Mouse (Mus musculus): ENCODE data around the gene Nup62.

The Nup62 gene

GRCm38 (mm10) chr7:44815721-44816469, at the start of gene Nup62, which contains the start of gene Il4i1:
Gene Nup62 (plus strand): TSS chr7:44816088.
Gene Il4i1 (plus strand): TSS chr7:44816387.
- DNase-seq (ENCODE audit: low spot score): peak; percentile 96

- DNase-seq (ENCODE audit: low spot score): no peak
These were observed 47.8 kb upstream of the Nup62 start for GRCm38 (mm10) chr7:44768129-44768528.

- no peak for DNase-seq (ENCODE audit: low spot score)
These were observed 45.8 kb upstream of the Nup62 start for GRCm38 (mm10) chr7:44770046-44770578.

GRCm38 (mm10) chr7:44772591-44773204, 43.2 kb upstream of the Nup62 start:
- DNase-seq (ENCODE audit: low spot score): no peak

- DNase-seq (ENCODE audit: low spot score): no peak
These were observed 38.9 kb upstream of the Nup62 start for GRCm38 (mm10) chr7:44776849-44777498.

- DNase-seq (ENCODE audit: low spot score): no peak
These were observed 35.8 kb upstream of the Nup62 start for GRCm38 (mm10) chr7:44780101-44780500.

- DNase-seq (ENCODE audit: low spot score): no peak
These were observed 26.4 kb upstream of the Nup62 start for GRCm38 (mm10) chr7:44789531-44789930.

GRCm38 (mm10) chr7:44790066-44790465, 25.8 kb upstream of the Nup62 start:
- DNase-seq (ENCODE audit: low spot score): no peak

- no peak for DNase-seq (ENCODE audit: low spot score)
These were observed 23.1 kb upstream of the Nup62 start for GRCm38 (mm10) chr7:44792781-44793180.

- no peak for DNase-seq (ENCODE audit: low spot score)
These were observed 7.0 kb upstream of the Nup62 start for GRCm38 (mm10) chr7:44808927-44809326.

- no peak for DNase-seq (ENCODE audit: low spot score)
These were observed 6.4 kb upstream of the Nup62 start for GRCm38 (mm10) chr7:44809466-44809865.

- no peak for DNase-seq (ENCODE audit: low spot score)
These were observed 5.5 kb upstream of the Nup62 start for GRCm38 (mm10) chr7:44810365-44810764.

- DNase-seq (ENCODE audit: low spot score): no peak
These were observed 4.9 kb upstream of the Nup62 start for GRCm38 (mm10) chr7:44810819-44811557.

GRCm38 (mm10) chr7:44812651-44813325, 3.1 kb upstream of the Nup62 start:
- DNase-seq (ENCODE audit: low spot score): no peak

GRCm38 (mm10) chr7:44813985-44814384, 1.9 kb upstream of the Nup62 start:
- no peak for DNase-seq (ENCODE audit: low spot score)

- DNase-seq (ENCODE audit: low spot score): no peak
These were observed 1.5 kb upstream of the Nup62 start for GRCm38 (mm10) chr7:44814423-44814822.

- no peak for DNase-seq (ENCODE audit: low spot score)
These were observed 835 bp upstream of the Nup62 start for GRCm38 (mm10) chr7:44814952-44815553.

- DNase-seq (ENCODE audit: low spot score): no peak
These were observed 658 bp downstream of the Nup62 start, which contains the start of gene Atf5 for GRCm38 (mm10) chr7:44816470-44817021. Gene Atf5 (minus strand): TSS chr7:44816658.

- DNase-seq (ENCODE audit: low spot score): no peak
These were observed 1.6 kb downstream of the Nup62 start for GRCm38 (mm10) chr7:44817441-44817840.

GRCm38 (mm10) chr7:44818164-44818563, 2.3 kb downstream of the Nup62 start:
- no peak for DNase-seq (ENCODE audit: low spot score)

Measured in urinary bladder, postnatal 10 days (tissue).